Mouse (Mus musculus): ENCODE data around the gene Ppm1n.

DNA sequence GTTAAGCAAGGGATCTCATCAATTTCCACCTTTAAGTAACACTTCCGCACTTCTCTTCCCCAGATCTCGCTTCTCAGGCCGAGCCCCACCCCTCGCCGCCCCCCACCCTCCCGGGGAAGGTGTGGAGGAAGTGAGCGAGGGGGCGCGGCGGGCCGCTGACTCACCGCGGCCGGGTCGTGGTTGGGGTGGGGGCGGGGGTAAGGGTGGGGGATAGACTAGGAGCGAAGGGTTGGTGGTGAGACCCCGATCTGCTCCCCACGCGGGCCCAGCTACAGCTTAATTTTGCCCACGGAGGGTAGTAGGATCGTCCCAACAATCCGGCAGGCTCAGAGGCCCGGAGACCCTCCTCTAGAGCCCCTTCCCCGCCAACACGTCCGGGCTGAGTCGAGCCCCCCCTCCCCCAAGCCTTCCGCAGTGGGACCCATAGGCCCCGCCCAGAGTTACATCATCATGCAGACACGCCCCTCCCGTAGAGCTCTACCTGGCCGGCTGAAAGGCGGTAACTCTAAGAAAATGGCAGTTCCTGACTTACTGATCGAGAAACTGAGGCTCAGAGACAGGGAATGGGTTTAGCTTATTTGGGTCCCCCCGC is 7.6 kb downstream of the Ppm1n start:
- no peak for TF ChIP-seq CTCF (conservative IDR thresholded peaks at IDR 0.05; ENCODE audit: low read length)
- TF ChIP-seq NANOG (IDR thresholded peaks at IDR 0.05; ENCODE audit: borderline replicate concordance, low read length): no peak
- no peak for TF ChIP-seq POU5F1 (IDR thresholded peaks at IDR 0.05; ENCODE audit: borderline replicate concordance, low read length)

Data from E14TG2a.4 (cell line).